Mouse (Mus musculus) forebrain, embryonic 16.5 days (tissue): Measurements from ENCODE around the gene Akap2. TPM values are rescaled to one million over a fixed set of nuclear protein-coding genes. Genes with fewer than 3 reads are reported as not detected.

Source experiments
- ATAC-seq: fragments of 200-750 bp; cut with Nextera tagmentation; 2 replicates; pipeline ENCODE4 v1.8.0; 2017; ENCODE audit warnings: mild to moderate bottlenecking, moderate library complexity
- H3K27ac ChIP-seq: fragments of 300-500 bp; sonication (generic); 2 replicates; pipeline ENCODE4 v1.5.1; 2014; ENCODE audit warnings: low read length, control low read depth
- H3K27me3 ChIP-seq: fragments of 300-500 bp; sonication (generic); replicated peaks from 2 replicates; pipeline ENCODE4 v1.6.1; 2014; ENCODE audit warnings: low read length; ENCODE audit not compliant: control insufficient read depth, insufficient read depth
- H3K36me3 ChIP-seq: fragments of 300-500 bp; sonication (generic); 2 replicates; pipeline ENCODE4 v1.6.1; 2014; ENCODE audit not compliant: control insufficient read depth, insufficient read depth
- H3K4me1 ChIP-seq: fragments of 300-500 bp; sonication (generic); replicated peaks from 2 replicates; pipeline ENCODE4 v1.6.1; 2014; ENCODE audit warnings: low read length; ENCODE audit not compliant: control insufficient read depth, insufficient read depth
- H3K4me2 ChIP-seq: fragments of 300-500 bp; sonication (generic); 2 replicates; pipeline ENCODE4 v1.6.1; 2014; ENCODE audit warnings: mild to moderate bottlenecking, low read length, control low read depth
- H3K4me3 ChIP-seq: fragments of 300-500 bp; sonication (generic); replicated peaks from 2 replicates; pipeline ENCODE4 v1.5.1; 2014; ENCODE audit warnings: mild to moderate bottlenecking, low read length, control low read depth
- H3K9ac ChIP-seq: fragments of 300-500 bp; sonication (generic); replicated peaks from 2 replicates; pipeline ENCODE4 v1.6.1; 2014; ENCODE audit warnings: low read depth, low read length, control low read depth
- H3K9me3 ChIP-seq: fragments of 300-500 bp; sonication (generic); 2 replicates; pipeline ENCODE4 v1.6.1; 2016; ENCODE audit warnings: low read length; ENCODE audit not compliant: control insufficient read depth
- WGBS: fragments of 180-500 bp; shearing (Covaris S2); extraction: QIAGEN DNeasy Blood & Tissue Kit; methylation state at CpG from one replicate; pipeline ENCODE4 v1.1.7; 2014; 5-methylcytosine and 5-hydroxymethylcytosine counted together
- polyA plus RNA-seq: library from polyadenylated mRNA; unstranded; fragments of >200 nt; fragmentation: Nextera tagmentation; extraction: Ambion mirVana; gene quantifications from 2 replicates; pipeline ENCODE4 v1.2.1, GENCODE M21; 2015

Akap2 gene
- polyA plus RNA-seq, 1 experiment from 2014 or later: 7.7 TPM

GRCm38 (mm10) chr4:57826272-57826671 lies 108.8 kb downstream of the Akap2 start:
- H3K36me3 ChIP-seq: no peaks in the 10 kb centered on the region
- H3K9ac ChIP-seq: no peak overlapping the region
- ATAC-seq: no peak
- H3K27ac ChIP-seq: no peak overlapping the region
- H3K4me3 ChIP-seq: no peak overlapping the region
- H3K9me3 ChIP-seq: no peaks in the 10 kb centered on the region
- peaks cover 14% of the 10 kb centered on the region for H3K4me1 ChIP-seq
- H3K4me2 ChIP-seq: no peak overlapping the region
- WGBS: 89% methylated on average over 7 of the region's 7 CpGs
- no peaks in the 10 kb centered on the region for H3K27me3 ChIP-seq

GRCm38 (mm10) chr4:57829131-57829530 lies 111.7 kb downstream of the Akap2 start:
- Histone ChIP-seq H3K4me3 (no peak overlapping the region), H3K36me3 (no peaks in the 10 kb centered on the region), H3K9me3 (no peaks in the 10 kb centered on the region), H3K4me2 (no peak overlapping the region), H3K4me1 (peaks cover 5% of the 10 kb centered on the region; the same call in 1 of the 2 replicates), H3K9ac (no peak overlapping the region), H3K27ac (no peak overlapping the region), H3K27me3 (no peaks in the 10 kb centered on the region)
- 76% methylated on average over 9 of the region's 9 CpGs for WGBS
- ATAC-seq: no peak

GRCm38 (mm10) chr4:57829740-57830139 lies 112.3 kb downstream of the Akap2 start:
- no peak overlapping the region for H3K4me3 ChIP-seq
- H3K36me3 ChIP-seq: no peaks in the 10 kb centered on the region
- no peak; the same call in 1 of the 2 replicates for ATAC-seq
- peaks cover under 1% of the 10 kb centered on the region; the same call in 1 of the 2 replicates for H3K4me1 ChIP-seq
- H3K27me3 ChIP-seq: no peaks in the 10 kb centered on the region
- no peak overlapping the region for H3K9ac ChIP-seq
- WGBS: 42% methylated on average over 3 of the region's 3 CpGs
- H3K9me3 ChIP-seq: no peaks in the 10 kb centered on the region
- H3K4me2 ChIP-seq: no peak overlapping the region
- no peak overlapping the region for H3K27ac ChIP-seq

- no peaks in the 10 kb centered on the region; the same call in 1 of the 2 replicates for H3K4me1 ChIP-seq
- WGBS: 57% methylated on average over 7 of the region's 7 CpGs
- H3K9me3 ChIP-seq: no peaks in the 10 kb centered on the region
- no peak overlapping the region for H3K4me2 ChIP-seq
- H3K27ac ChIP-seq: no peak overlapping the region
- no peaks in the 10 kb centered on the region for H3K27me3 ChIP-seq
- no peak for ATAC-seq
- H3K9ac ChIP-seq: no peak overlapping the region
- no peak overlapping the region for H3K4me3 ChIP-seq
- H3K36me3 ChIP-seq: no peaks in the 10 kb centered on the region
These were observed 114.9 kb downstream of the Akap2 start for GRCm38 (mm10) chr4:57832318-57832717.

DNA sequence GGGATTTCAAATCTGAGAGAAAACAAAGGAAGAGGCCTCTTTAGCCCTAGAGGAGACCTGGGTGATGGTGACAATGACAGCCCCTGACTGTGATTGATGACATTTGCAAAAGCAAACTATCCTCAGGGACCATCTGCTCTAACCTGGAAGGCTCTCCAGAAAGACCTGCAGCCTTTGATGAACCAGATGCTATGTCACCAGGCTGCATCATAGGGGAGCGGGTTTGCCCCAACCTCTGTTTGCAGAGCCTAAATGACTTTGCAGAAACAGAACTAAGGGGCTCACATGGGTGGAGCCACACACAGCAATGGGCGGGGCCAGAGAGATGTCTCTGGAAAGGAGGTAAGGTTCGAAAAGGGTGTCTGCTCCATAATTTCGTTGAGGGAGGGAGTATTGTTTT lies 115.6 kb downstream of the Akap2 start:
- no peak overlapping the region for H3K4me3 ChIP-seq
- no peak overlapping the region for H3K9ac ChIP-seq
- no peaks in the 10 kb centered on the region for H3K36me3 ChIP-seq
- no peak overlapping the region for H3K27ac ChIP-seq
- no peak for ATAC-seq
- H3K4me2 ChIP-seq: no peak overlapping the region
- H3K27me3 ChIP-seq: no peaks in the 10 kb centered on the region
- no peaks in the 10 kb centered on the region for H3K9me3 ChIP-seq
- 79% methylated on average over 4 of the region's 4 CpGs for WGBS
- H3K4me1 ChIP-seq: no peaks in the 10 kb centered on the region; the same call in 1 of the 2 replicates

DNA sequence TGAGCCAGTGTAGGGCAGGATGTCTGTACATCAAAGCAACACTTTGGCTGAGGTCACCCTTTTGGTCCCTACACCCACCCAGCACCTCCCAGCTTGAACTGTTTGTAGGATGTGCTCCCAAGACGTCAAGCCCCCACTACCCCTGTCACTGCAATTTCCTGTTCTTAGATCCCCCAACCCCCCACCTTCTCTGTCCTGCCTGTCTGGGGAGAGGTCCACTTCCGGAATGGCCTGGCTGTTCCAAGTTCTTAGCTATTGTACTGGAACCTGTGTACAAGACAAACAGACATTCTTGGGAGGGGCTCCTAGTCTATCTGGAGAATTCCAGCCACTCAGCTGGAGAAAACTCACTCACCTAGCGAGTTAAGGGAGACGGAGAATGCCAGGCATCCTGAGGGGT lies 116.7 kb downstream of the Akap2 start:
- Histone ChIP-seq H3K9ac (no peak overlapping the region), H3K27ac (no peak overlapping the region), H3K36me3 (no peaks in the 10 kb centered on the region), H3K4me2 (no peak overlapping the region), H3K4me3 (no peak overlapping the region), H3K4me1 (no peaks in the 10 kb centered on the region; the same call in 1 of the 2 replicates), H3K9me3 (no peaks in the 10 kb centered on the region), H3K27me3 (no peaks in the 10 kb centered on the region)
- no peak for ATAC-seq
- WGBS: 81% methylated on average over 4 of the region's 4 CpGs

- no peak for ATAC-seq
- Histone ChIP-seq H3K9me3 (no peaks in the 10 kb centered on the region), H3K4me1 (no peaks in the 10 kb centered on the region; the same call in 1 of the 2 replicates), H3K4me3 (no peak overlapping the region), H3K9ac (no peak overlapping the region), H3K27ac (no peak overlapping the region), H3K36me3 (no peaks in the 10 kb centered on the region), H3K4me2 (no peak overlapping the region), H3K27me3 (no peaks in the 10 kb centered on the region)
- 75% methylated on average over 9 of the region's 9 CpGs for WGBS
These were observed 119.6 kb downstream of the Akap2 start for GRCm38 (mm10) chr4:57837089-57837488.

GRCm38 (mm10) chr4:57839343-57839742 lies 121.9 kb downstream of the Akap2 start:
- no peak overlapping the region for H3K27ac ChIP-seq
- no peaks in the 10 kb centered on the region for H3K36me3 ChIP-seq
- no peaks in the 10 kb centered on the region for H3K4me1 ChIP-seq
- ATAC-seq: no peak
- H3K9ac ChIP-seq: no peak overlapping the region
- no peak overlapping the region for H3K4me3 ChIP-seq
- no peaks in the 10 kb centered on the region for H3K9me3 ChIP-seq
- 83% methylated on average over 4 of the region's 4 CpGs for WGBS
- no peaks in the 10 kb centered on the region for H3K27me3 ChIP-seq
- H3K4me2 ChIP-seq: no peak overlapping the region

- no peak overlapping the region for H3K27ac ChIP-seq
- H3K9me3 ChIP-seq: no peaks in the 10 kb centered on the region
- H3K36me3 ChIP-seq: no peaks in the 10 kb centered on the region
- no peak overlapping the region for H3K9ac ChIP-seq
- peaks cover 5% of the 10 kb centered on the region for H3K4me1 ChIP-seq
- no peaks in the 10 kb centered on the region for H3K27me3 ChIP-seq
- no peak for ATAC-seq
- no peak overlapping the region for H3K4me3 ChIP-seq
- H3K4me2 ChIP-seq: no peak overlapping the region
- WGBS: 34% methylated on average over 1 of the region's 1 CpGs
These were observed 124.5 kb downstream of the Akap2 start for GRCm38 (mm10) chr4:57841911-57842310.
